Mouse (Mus musculus) embryonic facial prominence, embryonic 11.5 days (tissue): Measurements from ENCODE around the gene Hist1h4n. TPM values are rescaled to one million over a fixed set of nuclear protein-coding genes. Genes with fewer than 3 reads are reported as not detected.
"Not testable (repeated sequence)": the region's sequence is repeated elsewhere in the genome, so short reads cannot be mapped to it uniquely, and the experiment has no call there.

Experiments
- ATAC-seq: fragments of 200-750 bp; cut with Nextera tagmentation; replicated peaks from 2 replicates; pipeline ENCODE4 v1.8.0; 2017; ENCODE audit warnings: low read depth; ENCODE audit not compliant: insufficient number of reproducible peaks, low FRiP score, low TSS enrichment
- DNase-seq: peaks from one replicate; pipeline ENCODE4 v3.0.0-alpha.2; 2015; ENCODE audit warnings: low spot score
- H3K27ac ChIP-seq: fragments of 300-500 bp; sonication (generic); replicated peaks from 2 replicates; pipeline ENCODE4 v1.5.1; 2014; ENCODE audit warnings: mild to moderate bottlenecking, low read depth, low read length, control low read depth
- H3K27me3 ChIP-seq: fragments of 300-500 bp; sonication (generic); 2 replicates; pipeline ENCODE4 v1.6.1; 2014; ENCODE audit warnings: mild to moderate bottlenecking, low read length, moderate library complexity, mixed read lengths; ENCODE audit not compliant: control insufficient read depth, insufficient read depth
- H3K36me3 ChIP-seq: fragments of 300-500 bp; sonication (generic); replicated peaks from 2 replicates; pipeline ENCODE4 v1.6.1; 2014; ENCODE audit warnings: low read depth, mild to moderate bottlenecking, low read length, moderate library complexity, mixed read lengths; ENCODE audit not compliant: control insufficient read depth, insufficient read depth
- H3K4me1 ChIP-seq: fragments of 300-500 bp; sonication (generic); 2 replicates; pipeline ENCODE4 v1.6.1; 2014; ENCODE audit warnings: low read length, mixed read lengths; ENCODE audit not compliant: control insufficient read depth, insufficient read depth
- H3K4me2 ChIP-seq: fragments of 300-500 bp; sonication (generic); 2 replicates; pipeline ENCODE4 v1.6.1; 2014; ENCODE audit warnings: low read depth, mild to moderate bottlenecking, control low read depth, low read length, moderate library complexity
- H3K4me3 ChIP-seq: fragments of 300-500 bp; sonication (generic); 2 replicates; pipeline ENCODE4 v1.5.1; 2014; ENCODE audit warnings: low read depth, low read length, control low read depth
- H3K9ac ChIP-seq: fragments of 300-500 bp; sonication (generic); replicated peaks from 2 replicates; pipeline ENCODE4 v1.6.1; 2014; ENCODE audit warnings: mild to moderate bottlenecking, control low read depth, low read length
- H3K9me3 ChIP-seq: fragments of 300-500 bp; sonication (generic); replicated peaks from 2 replicates; pipeline ENCODE4 v1.6.1; 2016; ENCODE audit warnings: mild to moderate bottlenecking, low read length, inconsistent platforms, mixed read lengths; ENCODE audit not compliant: control insufficient read depth
- WGBS: fragments of 180-500 bp; shearing (Covaris S2); extraction: QIAGEN DNeasy Blood & Tissue Kit; methylation state at CpG from one replicate; pipeline ENCODE4 v1.1.7; 2014; 5-methylcytosine and 5-hydroxymethylcytosine counted together
- polyA plus RNA-seq: library from polyadenylated mRNA; unstranded; fragments of >200 nt; fragmentation: Nextera tagmentation; extraction: Ambion mirVana; gene quantifications from 2 replicates; pipeline ENCODE4 v1.2.1, GENCODE M21; 2014

The Hist1h4n gene
- polyA plus RNA-seq, 1 experiment from 2014 or later = 13.9 TPM

DNA sequence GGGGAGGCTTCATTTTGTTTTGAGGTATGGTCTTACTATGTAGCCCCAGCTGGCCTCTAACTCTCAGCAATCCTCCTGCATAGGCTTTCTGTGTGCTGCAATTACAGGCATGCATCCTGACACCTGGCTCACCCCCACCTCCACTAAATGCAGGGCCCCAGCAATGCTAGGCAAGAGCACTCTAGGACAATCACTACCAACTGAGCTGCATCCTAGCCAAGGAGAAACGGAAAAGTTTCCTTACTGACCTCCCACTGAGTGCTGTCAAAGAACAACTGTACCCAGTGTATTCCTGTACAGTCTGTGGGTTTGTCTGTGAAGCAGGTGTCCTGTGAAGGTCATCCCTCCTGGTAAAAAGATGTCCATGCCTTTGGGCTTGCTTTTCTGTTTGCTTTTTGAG is 18.7 kb upstream of the Hist1h4n start:
- H3K9me3 ChIP-seq, H3K27me3 ChIP-seq, DNase-seq, ATAC-seq, H3K4me3 ChIP-seq, H3K36me3 ChIP-seq, H3K27ac ChIP-seq, H3K4me1 ChIP-seq, H3K9ac ChIP-seq, H3K4me2 ChIP-seq: not testable (repeated sequence)
- 35% methylated on average over 1 of the region's 1 CpGs for WGBS

DNA sequence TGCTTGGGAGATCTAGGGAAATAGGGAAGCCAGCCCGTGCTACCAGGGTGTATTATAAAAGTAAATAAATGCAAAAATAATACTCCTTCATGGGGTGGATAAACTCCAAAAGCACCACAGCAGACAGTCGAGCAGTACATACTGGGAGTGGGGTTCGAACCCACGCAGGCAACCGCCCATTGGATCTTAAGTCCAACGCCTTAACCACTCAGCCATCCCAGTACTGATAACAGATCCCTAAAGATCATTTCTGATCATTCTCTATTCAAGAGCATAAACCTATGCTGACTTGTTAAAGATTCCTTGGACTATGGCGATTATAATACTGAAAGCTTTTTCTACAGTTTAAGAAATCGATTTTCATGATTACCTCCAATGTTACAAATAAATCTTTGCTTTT is 15.9 kb upstream of the Hist1h4n start:
- 10% methylated on average over 8 of the region's 8 CpGs for WGBS
- Histone ChIP-seq H3K4me1 (no peaks in the 10 kb centered on the region), H3K4me2 (no peak overlapping the region), H3K9ac (no peak overlapping the region), H3K4me3 (no peak overlapping the region), H3K36me3 (no peaks in the 10 kb centered on the region), H3K27ac (no peak overlapping the region), H3K9me3 (no peaks in the 10 kb centered on the region), H3K27me3 (no peaks in the 10 kb centered on the region)
- no peak for ATAC-seq
- peak; percentile 50 for DNase-seq

DNA sequence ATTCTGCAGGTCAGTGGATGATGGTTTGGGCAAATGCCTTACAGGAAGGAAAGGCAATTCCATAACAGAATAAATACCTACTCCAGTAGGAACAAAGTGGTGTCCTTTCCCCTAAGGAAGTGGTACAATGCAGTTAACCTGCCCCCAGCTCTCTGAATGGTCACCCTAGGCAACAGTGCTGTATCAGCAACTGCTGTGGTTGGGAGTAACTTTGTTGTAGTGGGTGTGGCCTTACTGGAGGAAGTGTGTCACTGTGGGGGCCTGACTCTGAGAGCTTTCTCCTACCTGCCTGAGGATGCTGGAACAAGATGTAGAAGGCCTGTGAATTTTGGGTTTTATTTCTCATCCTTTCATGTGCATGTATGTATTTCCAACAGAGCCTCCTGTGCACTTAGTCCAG is 14.4 kb upstream of the Hist1h4n start:
- H3K4me3 ChIP-seq, H3K36me3 ChIP-seq: not testable (repeated sequence)

DNA sequence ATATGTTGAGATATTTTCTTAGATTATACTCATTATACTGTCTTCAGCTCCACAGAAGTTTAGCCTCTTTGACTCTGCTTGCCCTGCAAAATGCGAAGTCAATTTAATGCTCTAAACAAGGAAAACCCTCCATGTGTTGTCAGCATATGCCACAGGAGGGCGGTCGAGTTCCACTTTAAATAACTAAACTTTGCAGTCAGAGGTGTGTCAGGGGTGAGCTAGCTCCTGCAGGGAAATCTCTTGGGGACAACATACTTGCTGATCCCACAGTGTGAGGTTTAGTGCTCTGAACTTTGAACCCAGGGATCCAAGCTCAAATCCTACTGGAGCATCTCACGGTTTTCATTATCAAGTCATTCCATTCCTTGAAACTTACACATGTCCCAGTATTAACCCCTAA is 8.5 kb upstream of the Hist1h4n start:
- peak; percentile 77 for ATAC-seq
- not testable (repeated sequence) for H3K4me1 ChIP-seq
- no CpG with 5 or more reads among the region's 4 CpGs for WGBS

More for the DNA sequence above, 14.4 kb upstream of the Hist1h4n start:
- not testable (repeated sequence) for H3K27me3 ChIP-seq, H3K27ac ChIP-seq, H3K4me2 ChIP-seq, H3K9ac ChIP-seq, ATAC-seq, H3K4me1 ChIP-seq, H3K9me3 ChIP-seq, DNase-seq

DNA sequence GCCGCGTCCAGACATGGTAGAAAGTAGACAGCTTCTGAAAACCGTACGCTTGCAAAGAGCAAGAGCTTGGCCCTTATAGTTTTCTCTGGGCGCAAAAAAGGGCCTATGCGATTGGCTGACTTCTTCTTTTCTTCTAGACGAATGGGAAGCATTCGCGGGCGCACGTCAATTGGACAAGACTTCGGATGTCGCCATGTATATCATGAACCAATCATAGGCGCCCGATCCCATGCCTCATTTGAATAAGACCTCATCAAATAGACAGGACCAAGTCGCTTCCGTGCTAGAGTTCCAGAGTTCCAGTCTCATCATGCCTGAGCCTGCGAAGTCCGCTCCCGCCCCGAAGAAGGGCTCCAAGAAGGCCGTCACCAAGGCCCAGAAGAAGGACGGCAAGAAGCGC is 1.5 kb upstream of the Hist1h4n start, which contains the start of the genes Hist1h2ap and Hist1h2br:
Gene Hist1h2ap (minus strand): TSS at position 47 of the 400 bp plus-strand sequence.
Gene Hist1h2br (plus strand): TSS at position 283 of the 400 bp plus-strand sequence.
- not testable (repeated sequence) for H3K4me3 ChIP-seq, DNase-seq, H3K4me1 ChIP-seq, H3K36me3 ChIP-seq, H3K27me3 ChIP-seq, H3K4me2 ChIP-seq, H3K9me3 ChIP-seq, H3K27ac ChIP-seq, H3K9ac ChIP-seq
- peak; percentile 94 for ATAC-seq
- no CpG with 5 or more reads among the region's 24 CpGs for WGBS

More for the DNA sequence above, 8.5 kb upstream of the Hist1h4n start:
- H3K27ac ChIP-seq, H3K4me2 ChIP-seq, H3K9me3 ChIP-seq, H3K9ac ChIP-seq, H3K4me3 ChIP-seq, H3K36me3 ChIP-seq, H3K27me3 ChIP-seq, DNase-seq: not testable (repeated sequence)

DNA sequence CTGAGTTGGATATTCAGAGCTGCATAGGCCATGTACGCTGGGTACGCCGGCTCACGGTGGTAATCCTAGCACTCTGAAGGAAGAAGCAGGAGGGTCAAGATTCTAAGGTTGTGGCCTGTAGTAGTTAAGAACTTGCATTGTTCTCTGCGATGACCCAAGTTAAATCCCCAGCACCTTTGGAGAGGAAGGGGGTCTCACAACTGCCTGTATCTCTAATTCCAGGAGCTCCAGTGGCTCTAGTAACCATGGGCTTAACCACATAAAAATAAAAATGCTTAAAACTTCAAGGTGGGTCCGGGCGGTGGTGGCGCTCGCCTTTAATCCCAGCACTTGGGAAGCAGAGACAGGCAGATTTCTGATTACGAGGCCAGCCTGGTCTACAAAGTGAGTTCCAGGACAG is 1.7 kb downstream of the Hist1h4n start:
- DNase-seq (no peak), ATAC-seq (no peak)
- WGBS = 88% methylated on average over 10 of the region's 10 CpGs
- Histone ChIP-seq H3K27me3 (no peaks in the 10 kb centered on the region), H3K9ac (no peak overlapping the region), H3K4me2 (no peak overlapping the region), H3K4me1 (no peaks in the 10 kb centered on the region), H3K36me3 (no peaks in the 10 kb centered on the region), H3K4me3 (no peak overlapping the region), H3K9me3 (no peaks in the 10 kb centered on the region), H3K27ac (0 out of 2 replicates have a peak overlapping the region, but pooled peaks have one; percentile 31)

DNA sequence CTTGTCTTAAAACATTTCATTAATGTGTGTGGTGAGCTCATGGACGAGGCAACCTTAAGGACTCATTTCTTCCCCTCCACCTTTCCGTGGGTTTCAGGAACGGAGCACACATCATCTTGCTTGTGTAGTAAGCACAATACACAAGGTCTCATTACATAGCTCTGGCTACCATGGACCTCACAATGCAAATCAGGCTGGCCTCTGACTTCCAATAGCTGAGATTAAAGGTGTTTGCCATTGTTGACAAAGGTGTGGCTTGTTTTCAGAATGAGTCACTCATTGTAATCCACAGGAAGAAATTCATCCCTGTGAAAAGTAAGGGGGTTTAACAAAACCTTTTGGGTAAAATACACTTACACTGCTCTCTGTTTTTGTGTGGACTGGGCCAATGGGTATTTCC is 3.5 kb downstream of the Hist1h4n start:
- Histone ChIP-seq H3K4me3 (no peak overlapping the region), H3K4me2 (no peak overlapping the region), H3K4me1 (no peaks in the 10 kb centered on the region), H3K27me3 (no peaks in the 10 kb centered on the region), H3K9ac (no peak overlapping the region), H3K27ac (no peak overlapping the region), H3K36me3 (no peaks in the 10 kb centered on the region), H3K9me3 (no peaks in the 10 kb centered on the region)
- ATAC-seq (no peak), DNase-seq (no peak)
- WGBS = 85% methylated on average over 3 of the region's 3 CpGs

DNA sequence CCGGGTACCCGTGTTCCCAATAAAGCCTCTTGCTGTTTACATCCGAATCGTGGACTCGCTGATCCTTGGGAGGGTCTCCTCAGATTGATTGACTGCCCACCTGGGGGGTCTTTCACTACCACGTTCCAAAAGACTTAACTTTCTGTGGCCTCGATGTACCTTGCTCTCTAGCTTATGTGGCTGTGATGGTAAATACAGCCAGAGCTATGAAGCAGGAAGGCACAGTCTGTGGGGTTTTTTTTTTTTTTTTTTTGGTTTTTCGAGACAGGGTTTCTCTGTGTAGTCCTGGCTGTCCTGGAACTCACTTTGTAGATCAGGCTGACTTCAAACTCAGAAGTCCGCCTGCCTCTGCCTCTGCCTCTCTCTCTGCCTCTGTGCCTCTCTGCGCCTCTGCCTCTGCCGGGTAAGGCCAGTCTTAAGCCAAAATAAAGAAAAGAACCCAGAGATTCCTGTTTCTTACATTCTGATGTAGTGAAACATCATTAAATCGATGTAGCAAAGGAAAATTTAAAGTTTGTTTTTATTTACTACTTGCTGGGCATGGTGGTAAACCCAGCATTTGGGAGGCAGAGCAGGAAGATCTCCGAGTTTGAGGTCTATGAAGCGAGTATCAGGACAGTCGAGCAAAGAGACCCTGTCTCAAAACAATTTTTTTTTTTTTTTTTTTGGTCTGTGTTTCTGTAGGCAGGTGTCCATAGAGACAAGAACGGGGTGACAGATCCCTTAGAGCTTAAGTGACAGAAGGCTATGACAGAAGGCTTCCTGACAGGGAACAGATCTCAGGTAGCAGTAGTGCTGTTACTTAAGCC is 11.7 kb downstream of the Hist1h4n start:
- H3K27ac ChIP-seq, H3K4me2 ChIP-seq, H3K9ac ChIP-seq, DNase-seq, H3K4me1 ChIP-seq, H3K4me3 ChIP-seq, H3K27me3 ChIP-seq, H3K36me3 ChIP-seq, ATAC-seq, H3K9me3 ChIP-seq: not testable (repeated sequence)
- 81% methylated on average over 6 of the region's 16 CpGs for WGBS
